Mouse (Mus musculus): Measurements from ENCODE around the gene Elp5. TPM values are rescaled to one million over a fixed set of nuclear protein-coding genes. Genes with fewer than 3 reads are reported as not detected.
A peak's percentile ranks its signal among the peaks of the same experiment; 100 is the strongest.

Elp5 gene
- polyA plus RNA-seq (2015; fragmentation: Nextera tagmentation; extraction: Ambion mirVana) = 112 and 113 TPM in 2 replicates

DNA sequence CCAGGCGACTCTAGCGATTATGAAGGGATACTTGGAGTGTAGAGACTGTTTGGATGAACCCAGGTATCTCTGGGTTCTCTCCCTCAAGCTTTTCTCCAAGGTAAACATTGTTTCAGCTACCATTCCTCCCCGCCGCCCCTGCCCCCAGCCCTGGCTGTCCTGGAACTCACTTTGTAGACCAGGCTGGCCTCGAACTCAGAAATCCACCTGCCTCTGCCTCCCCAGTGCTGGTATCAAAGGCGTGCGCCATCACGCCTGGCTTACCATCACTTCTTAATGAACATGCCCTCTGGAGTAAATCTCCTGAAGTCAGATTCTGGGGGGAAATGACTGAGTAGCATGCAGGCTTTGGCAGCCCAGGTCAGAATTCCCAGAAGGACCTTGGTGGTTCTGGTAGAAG lies at the start of gene Elp5:
Elp5 (minus strand) TSS at position 293 of the 400 bp plus-strand sequence.
- H3K4me2 ChIP-seq (replicated peaks) = peak within 1 kb of the TSS; percentile 80
- ATAC-seq (ENCODE audit: insufficient number of reproducible peaks, low FRiP score, low TSS enrichment, low read depth) = no peak
- peak within 1 kb of the TSS; percentile 100 for H3K27ac ChIP-seq (replicated peaks)
- H3K27me3 ChIP-seq = no peaks in the 10 kb centered on the region
- 51% methylated on average over 8 of the region's 8 CpGs for WGBS
- no peaks in the 10 kb centered on the region for H3K9me3 ChIP-seq (replicated peaks)
- peak within 1 kb of the TSS; percentile 97 for H3K9ac ChIP-seq
- peaks cover 27% of the 10 kb centered on the region for H3K4me1 ChIP-seq
- H3K4me3 ChIP-seq (replicated peaks) = peak within 1 kb of the TSS; percentile 99
- peaks cover 43% of the 10 kb centered on the region for H3K36me3 ChIP-seq

DNA sequence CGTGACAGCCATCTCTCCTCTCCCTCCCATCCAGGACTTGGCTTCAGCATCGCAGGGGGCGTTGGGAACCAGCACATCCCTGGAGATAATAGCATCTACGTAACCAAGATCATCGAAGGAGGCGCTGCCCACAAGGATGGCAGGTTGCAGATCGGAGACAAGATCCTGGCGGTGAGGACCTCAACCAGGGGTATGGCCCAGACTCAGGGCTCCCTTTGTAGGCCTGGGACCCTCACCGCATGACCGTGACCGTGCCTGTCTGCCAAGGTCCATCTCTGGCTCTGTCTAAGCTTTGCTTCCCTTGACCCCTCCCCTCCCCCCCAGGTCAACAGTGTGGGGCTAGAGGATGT lies 49.0 kb upstream of the Elp5 start:
- no peak overlapping the region for H3K27ac ChIP-seq (replicated peaks)
- WGBS = 94% methylated on average over 11 of the region's 11 CpGs
- peaks cover 44% of the 10 kb centered on the region for H3K36me3 ChIP-seq
- no peaks in the 10 kb centered on the region for H3K9me3 ChIP-seq (replicated peaks)
- no peak for ATAC-seq (ENCODE audit: insufficient number of reproducible peaks, low FRiP score, low TSS enrichment, low read depth)
- H3K4me3 ChIP-seq (replicated peaks) = no peak overlapping the region
- H3K4me2 ChIP-seq (replicated peaks) = no peak overlapping the region
- no peaks in the 10 kb centered on the region for H3K27me3 ChIP-seq
- H3K9ac ChIP-seq = no peak overlapping the region
- H3K4me1 ChIP-seq = peaks cover 39% of the 10 kb centered on the region

DNA sequence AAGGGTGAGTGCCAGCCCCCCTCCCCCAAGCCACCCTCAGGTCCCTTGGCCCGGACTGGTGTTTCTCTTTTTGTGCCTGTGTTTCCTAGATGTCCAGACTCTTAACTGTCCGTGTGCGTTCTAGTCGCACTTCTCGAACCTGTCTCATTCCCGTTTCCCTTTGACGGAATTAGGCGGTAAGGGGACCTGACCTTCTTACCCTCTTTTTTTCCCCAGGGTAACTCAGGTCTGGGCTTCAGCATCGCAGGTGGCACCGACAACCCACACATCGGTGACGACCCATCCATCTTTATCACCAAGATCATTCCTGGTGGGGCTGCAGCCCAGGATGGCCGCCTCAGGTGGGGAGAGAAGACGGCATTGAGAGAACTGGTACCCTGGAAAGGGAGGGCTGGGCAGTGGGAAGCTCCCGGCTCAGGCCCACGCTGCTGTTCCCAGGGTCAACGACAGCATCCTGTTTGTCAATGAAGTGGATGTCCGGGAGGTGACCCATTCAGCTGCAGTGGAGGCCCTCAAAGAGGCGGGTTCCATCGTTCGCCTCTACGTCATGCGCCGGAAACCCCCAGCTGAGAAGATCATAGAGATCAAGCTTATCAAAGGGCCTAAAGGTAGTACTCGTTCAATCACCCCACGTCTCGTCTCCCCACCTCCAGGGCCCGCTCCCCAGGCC lies 48.5 kb upstream of the Elp5 start:
- Histone ChIP-seq H3K9ac (no peak overlapping the region), H3K27me3 (no peaks in the 10 kb centered on the region), H3K4me1 (peaks cover 44% of the 10 kb centered on the region), H3K4me3 (replicated peaks) (no peak overlapping the region), H3K9me3 (replicated peaks) (no peaks in the 10 kb centered on the region), H3K27ac (replicated peaks) (no peak overlapping the region), H3K36me3 (peaks cover 44% of the 10 kb centered on the region), H3K4me2 (replicated peaks) (no peak overlapping the region)
- WGBS = 93% methylated on average over 28 of the region's 28 CpGs
- ATAC-seq (ENCODE audit: insufficient number of reproducible peaks, low FRiP score, low TSS enrichment, low read depth) = no peak

GRCm38 (mm10) chr11:70029829-70030550 lies 47.7 kb upstream of the Elp5 start:
- no peaks in the 10 kb centered on the region for H3K9me3 ChIP-seq (replicated peaks)
- H3K27ac ChIP-seq (replicated peaks) = peak overlapping the region; percentile 88
- H3K4me2 ChIP-seq (replicated peaks) = peak overlapping the region; percentile 50
- peaks cover 50% of the 10 kb centered on the region for H3K4me1 ChIP-seq
- no peak overlapping the region for H3K9ac ChIP-seq
- ATAC-seq (ENCODE audit: insufficient number of reproducible peaks, low FRiP score, low TSS enrichment, low read depth) = no peak
- 49% methylated on average over 11 of the region's 11 CpGs for WGBS
- no peaks in the 10 kb centered on the region for H3K27me3 ChIP-seq
- H3K36me3 ChIP-seq = peaks cover 40% of the 10 kb centered on the region
- H3K4me3 ChIP-seq (replicated peaks) = peak overlapping the region; percentile 32

- Histone ChIP-seq H3K4me1 (peaks cover 56% of the 10 kb centered on the region), H3K9ac (no peak overlapping the region), H3K27ac (replicated peaks) (peak overlapping the region; percentile 88), H3K4me2 (replicated peaks) (peak overlapping the region; percentile 50), H3K4me3 (replicated peaks) (peak overlapping the region; percentile 32), H3K9me3 (replicated peaks) (no peaks in the 10 kb centered on the region), H3K27me3 (no peaks in the 10 kb centered on the region), H3K36me3 (peaks cover 34% of the 10 kb centered on the region)
- peak; percentile 85 for ATAC-seq (ENCODE audit: insufficient number of reproducible peaks, low FRiP score, low TSS enrichment, low read depth)
- WGBS = 3% methylated on average over 20 of the region's 20 CpGs
These were observed 46.9 kb upstream of the Elp5 start for GRCm38 (mm10) chr11:70029130-70029801.

GRCm38 (mm10) chr11:70028401-70029129 lies 46.2 kb upstream of the Elp5 start:
- H3K9me3 ChIP-seq (replicated peaks) = no peaks in the 10 kb centered on the region
- H3K4me2 ChIP-seq (replicated peaks) = peak overlapping the region; percentile 50
- peaks cover 61% of the 10 kb centered on the region for H3K4me1 ChIP-seq
- peak overlapping the region; percentile 88 for H3K27ac ChIP-seq (replicated peaks)
- 0 out of 2 replicates have a peak, but pooled peaks have one; percentile 11 for ATAC-seq (ENCODE audit: insufficient number of reproducible peaks, low FRiP score, low TSS enrichment, low read depth)
- peaks cover 31% of the 10 kb centered on the region for H3K36me3 ChIP-seq
- no peak overlapping the region for H3K9ac ChIP-seq
- peak overlapping the region; percentile 32 for H3K4me3 ChIP-seq (replicated peaks)
- WGBS = 18% methylated on average over 12 of the region's 12 CpGs
- H3K27me3 ChIP-seq = no peaks in the 10 kb centered on the region

DNA sequence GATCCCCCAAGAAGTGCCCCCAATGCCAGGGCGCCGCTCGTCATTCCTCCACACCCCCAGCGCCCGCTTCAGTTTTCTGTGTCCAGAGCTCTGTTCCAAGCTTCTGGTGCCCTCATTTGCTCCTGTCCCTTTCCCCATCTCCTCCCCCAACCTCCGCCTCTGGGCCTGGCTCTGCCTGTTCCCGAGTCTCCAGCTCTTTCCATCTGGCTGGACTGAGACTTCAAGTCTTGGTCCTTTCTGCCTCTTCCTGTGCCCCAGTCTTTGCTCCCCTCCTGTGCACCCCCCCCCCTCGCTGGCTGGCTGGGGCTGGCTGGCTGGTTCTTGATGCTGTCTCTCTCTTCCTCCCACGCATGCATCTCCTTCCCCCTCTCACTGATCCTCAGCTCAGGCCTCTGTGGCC lies 45.1 kb upstream of the Elp5 start:
- 34% methylated on average over 7 of the region's 9 CpGs for WGBS
- peaks cover 20% of the 10 kb centered on the region for H3K36me3 ChIP-seq
- H3K9ac ChIP-seq = peak overlapping the region; percentile 15; the same call in 1 of the 2 replicates
- peak overlapping the region; percentile 27 for H3K4me3 ChIP-seq (replicated peaks)
- H3K9me3 ChIP-seq (replicated peaks) = no peaks in the 10 kb centered on the region
- peak overlapping the region; percentile 50 for H3K4me2 ChIP-seq (replicated peaks)
- no peak for ATAC-seq (ENCODE audit: insufficient number of reproducible peaks, low FRiP score, low TSS enrichment, low read depth)
- peak overlapping the region; percentile 88 for H3K27ac ChIP-seq (replicated peaks)
- H3K27me3 ChIP-seq = no peaks in the 10 kb centered on the region
- peaks cover 70% of the 10 kb centered on the region for H3K4me1 ChIP-seq

- WGBS = 4% methylated on average over 19 of the region's 19 CpGs
- H3K4me1 ChIP-seq = peaks cover 74% of the 10 kb centered on the region
- no peak overlapping the region for H3K9ac ChIP-seq
- H3K36me3 ChIP-seq = peaks cover 13% of the 10 kb centered on the region
- no peaks in the 10 kb centered on the region for H3K27me3 ChIP-seq
- peak; percentile 51 for ATAC-seq (ENCODE audit: insufficient number of reproducible peaks, low FRiP score, low TSS enrichment, low read depth)
- no peaks in the 10 kb centered on the region for H3K9me3 ChIP-seq (replicated peaks)
- H3K4me3 ChIP-seq (replicated peaks) = peak overlapping the region; percentile 27
- peak overlapping the region; percentile 50 for H3K4me2 ChIP-seq (replicated peaks)
- H3K27ac ChIP-seq (replicated peaks) = peak overlapping the region; percentile 88
These were observed 44.4 kb upstream of the Elp5 start for GRCm38 (mm10) chr11:70026689-70027088.

DNA sequence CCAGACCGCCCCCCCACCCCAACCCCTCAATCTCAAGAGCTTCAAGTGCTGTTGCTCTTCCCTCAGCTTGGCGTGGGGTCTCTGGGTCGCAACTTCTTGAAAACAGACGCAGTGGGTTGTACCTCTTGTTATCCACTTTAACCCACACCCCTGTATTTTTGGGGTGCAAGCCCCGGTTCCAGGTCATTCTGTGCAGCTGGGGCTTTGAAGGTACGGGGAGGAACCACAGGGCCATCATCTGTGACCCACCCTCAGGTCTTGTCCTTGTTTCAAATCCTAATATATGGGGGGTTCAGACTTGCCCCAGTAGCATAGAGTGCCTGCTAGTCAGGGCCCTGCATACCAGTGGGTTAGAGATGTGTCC lies 41.8 kb upstream of the Elp5 start:
- no peaks in the 10 kb centered on the region for H3K36me3 ChIP-seq
- peaks cover 88% of the 10 kb centered on the region for H3K4me1 ChIP-seq
- H3K27ac ChIP-seq (replicated peaks) = no peak overlapping the region; the same call in 1 of the 2 replicates
- peak overlapping the region; percentile 56 for H3K4me2 ChIP-seq (replicated peaks)
- no peak for ATAC-seq (ENCODE audit: insufficient number of reproducible peaks, low FRiP score, low TSS enrichment, low read depth)
- H3K9ac ChIP-seq = no peak overlapping the region
- H3K4me3 ChIP-seq (replicated peaks) = peak overlapping the region; percentile 37
- H3K27me3 ChIP-seq = no peaks in the 10 kb centered on the region
- WGBS = 11% methylated on average over 6 of the region's 6 CpGs
- no peaks in the 10 kb centered on the region for H3K9me3 ChIP-seq (replicated peaks)

DNA sequence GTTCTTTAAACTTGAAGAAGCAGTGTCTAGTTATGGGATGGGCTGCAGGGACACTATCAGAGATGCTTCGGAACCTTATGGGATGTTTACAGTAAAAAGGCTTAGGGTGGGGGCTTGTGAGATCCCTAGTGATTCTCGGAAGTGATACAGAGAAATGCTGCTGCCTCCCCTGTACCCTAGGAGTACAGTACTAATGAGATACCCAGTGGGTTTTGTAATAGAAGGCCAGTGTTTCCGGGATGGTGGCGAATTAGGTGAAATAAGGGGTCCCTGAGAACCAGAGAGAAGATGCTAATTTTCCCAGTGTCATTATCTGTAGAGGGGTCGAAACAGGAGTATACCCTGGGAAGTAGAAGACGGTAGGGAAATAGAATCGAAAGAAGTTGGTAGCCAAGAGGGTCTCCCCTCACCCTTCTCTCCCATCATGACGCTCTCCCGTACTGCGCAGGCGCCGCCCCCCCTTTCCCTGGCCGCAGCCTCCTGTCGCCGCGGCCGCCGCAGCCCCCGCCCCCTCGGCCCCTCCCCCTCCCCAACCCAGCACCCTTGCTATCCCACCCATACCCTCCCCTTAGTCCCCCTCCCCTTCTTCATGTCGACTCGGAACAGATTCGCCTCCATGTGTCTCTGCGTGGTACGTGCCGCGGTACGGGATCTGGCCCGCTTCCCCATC lies 41.3 kb upstream of the Elp5 start:
- Histone ChIP-seq H3K9me3 (replicated peaks) (no peaks in the 10 kb centered on the region), H3K9ac (0 out of 2 replicates have a peak overlapping the region, but pooled peaks have one; percentile 12), H3K27ac (replicated peaks) (no peak overlapping the region; the same call in 1 of the 2 replicates), H3K36me3 (no peaks in the 10 kb centered on the region), H3K4me3 (replicated peaks) (peak overlapping the region; percentile 37), H3K4me2 (replicated peaks) (peak overlapping the region; percentile 56), H3K27me3 (no peaks in the 10 kb centered on the region), H3K4me1 (peaks cover 88% of the 10 kb centered on the region)
- WGBS = 4% methylated on average over 29 of the region's 29 CpGs
- no peak for ATAC-seq (ENCODE audit: insufficient number of reproducible peaks, low FRiP score, low TSS enrichment, low read depth)
